Mouse (Mus musculus) embryonic facial prominence, embryonic 11.5 days (tissue): ENCODE results near the gene Sfxn4. TPM values are rescaled to one million over a fixed set of nuclear protein-coding genes. Genes with fewer than 3 reads are reported as not detected.
A peak's percentile ranks its signal among the peaks of the same experiment; 100 is the strongest.

Source experiments
- ATAC-seq: fragments of 200-750 bp; cut with Nextera tagmentation; replicated peaks from 2 replicates; pipeline ENCODE4 v1.8.0; 2017; ENCODE audit warnings: low read depth; ENCODE audit not compliant: insufficient number of reproducible peaks, low FRiP score, low TSS enrichment
- DNase-seq: peaks from one replicate; pipeline ENCODE4 v3.0.0-alpha.2; 2015; ENCODE audit warnings: low spot score
- H3K27ac ChIP-seq: fragments of 300-500 bp; sonication (generic); replicated peaks from 2 replicates; pipeline ENCODE4 v1.5.1; 2014; ENCODE audit warnings: mild to moderate bottlenecking, low read depth, low read length, control low read depth
- H3K27me3 ChIP-seq: fragments of 300-500 bp; sonication (generic); 2 replicates; pipeline ENCODE4 v1.6.1; 2014; ENCODE audit warnings: mild to moderate bottlenecking, low read length, moderate library complexity, mixed read lengths; ENCODE audit not compliant: control insufficient read depth, insufficient read depth
- H3K36me3 ChIP-seq: fragments of 300-500 bp; sonication (generic); replicated peaks from 2 replicates; pipeline ENCODE4 v1.6.1; 2014; ENCODE audit warnings: low read depth, mild to moderate bottlenecking, low read length, moderate library complexity, mixed read lengths; ENCODE audit not compliant: control insufficient read depth, insufficient read depth
- H3K4me1 ChIP-seq: fragments of 300-500 bp; sonication (generic); 2 replicates; pipeline ENCODE4 v1.6.1; 2014; ENCODE audit warnings: low read length, mixed read lengths; ENCODE audit not compliant: control insufficient read depth, insufficient read depth
- H3K4me2 ChIP-seq: fragments of 300-500 bp; sonication (generic); 2 replicates; pipeline ENCODE4 v1.6.1; 2014; ENCODE audit warnings: low read depth, mild to moderate bottlenecking, control low read depth, low read length, moderate library complexity
- H3K4me3 ChIP-seq: fragments of 300-500 bp; sonication (generic); 2 replicates; pipeline ENCODE4 v1.5.1; 2014; ENCODE audit warnings: low read depth, low read length, control low read depth
- H3K9ac ChIP-seq: fragments of 300-500 bp; sonication (generic); replicated peaks from 2 replicates; pipeline ENCODE4 v1.6.1; 2014; ENCODE audit warnings: mild to moderate bottlenecking, control low read depth, low read length
- H3K9me3 ChIP-seq: fragments of 300-500 bp; sonication (generic); replicated peaks from 2 replicates; pipeline ENCODE4 v1.6.1; 2016; ENCODE audit warnings: mild to moderate bottlenecking, low read length, inconsistent platforms, mixed read lengths; ENCODE audit not compliant: control insufficient read depth
- WGBS: fragments of 180-500 bp; shearing (Covaris S2); extraction: QIAGEN DNeasy Blood & Tissue Kit; methylation state at CpG from one replicate; pipeline ENCODE4 v1.1.7; 2014; 5-methylcytosine and 5-hydroxymethylcytosine counted together
- polyA plus RNA-seq: library from polyadenylated mRNA; unstranded; fragments of >200 nt; fragmentation: Nextera tagmentation; extraction: Ambion mirVana; gene quantifications from 2 replicates; pipeline ENCODE4 v1.2.1, GENCODE M21; 2014

Sfxn4 gene
- 14.0 and 15.1 TPM in 2 replicates for polyA plus RNA-seq

GRCm38 (mm10) chr19:60860868-60861700, at the start of gene Sfxn4:
TSS of gene Sfxn4 (minus strand) at chr19:60861479.
- 4% methylated on average over 30 of the region's 30 CpGs for WGBS
- Histone ChIP-seq H3K36me3 (no peaks in the 10 kb centered on the region), H3K4me1 (no peaks in the 10 kb centered on the region), H3K27me3 (no peaks in the 10 kb centered on the region), H3K27ac (no peak within 1 kb of the TSS), H3K4me3 (peak within 1 kb of the TSS; percentile 56), H3K4me2 (peak within 1 kb of the TSS; percentile 68), H3K9ac (peak within 1 kb of the TSS; percentile 69), H3K9me3 (no peaks in the 10 kb centered on the region)
- peak; percentile 95 for DNase-seq
- ATAC-seq = peak; percentile 98

- Histone ChIP-seq H3K9me3 (no peaks in the 10 kb centered on the region), H3K4me3 (no peak overlapping the region), H3K27ac (no peak overlapping the region), H3K4me2 (no peak overlapping the region), H3K27me3 (no peaks in the 10 kb centered on the region), H3K36me3 (no peaks in the 10 kb centered on the region), H3K9ac (no peak overlapping the region), H3K4me1 (no peaks in the 10 kb centered on the region)
- ATAC-seq = no peak
- DNase-seq = no peak
Observed at GRCm38 (mm10) chr19:60910304-60910703, 49.0 kb upstream of the Sfxn4 start.

GRCm38 (mm10) chr19:60905477-60905876, 44.2 kb upstream of the Sfxn4 start:
- Histone ChIP-seq H3K4me3 (no peak overlapping the region), H3K9ac (no peak overlapping the region), H3K27ac (no peak overlapping the region), H3K4me2 (no peak overlapping the region), H3K36me3 (no peaks in the 10 kb centered on the region), H3K27me3 (no peaks in the 10 kb centered on the region), H3K9me3 (no peaks in the 10 kb centered on the region), H3K4me1 (no peaks in the 10 kb centered on the region)
- no peak for ATAC-seq
- WGBS = 88% methylated on average over 5 of the region's 5 CpGs
- no peak for DNase-seq

GRCm38 (mm10) chr19:60903971-60904370, 42.7 kb upstream of the Sfxn4 start:
- ATAC-seq = no peak
- no peak overlapping the region for H3K9ac ChIP-seq
- no peak overlapping the region for H3K27ac ChIP-seq
- WGBS = 84% methylated on average over 1 of the region's 1 CpGs
- no peak overlapping the region for H3K4me2 ChIP-seq
- no peaks in the 10 kb centered on the region for H3K27me3 ChIP-seq
- H3K4me1 ChIP-seq = no peaks in the 10 kb centered on the region
- no peak for DNase-seq
- H3K9me3 ChIP-seq = no peaks in the 10 kb centered on the region
- no peak overlapping the region for H3K4me3 ChIP-seq
- no peaks in the 10 kb centered on the region for H3K36me3 ChIP-seq

- Histone ChIP-seq H3K27me3 (no peaks in the 10 kb centered on the region), H3K36me3 (no peaks in the 10 kb centered on the region), H3K4me2 (no peak overlapping the region), H3K9me3 (no peaks in the 10 kb centered on the region), H3K4me3 (no peak overlapping the region), H3K4me1 (no peaks in the 10 kb centered on the region), H3K27ac (no peak overlapping the region), H3K9ac (no peak overlapping the region)
- DNase-seq (peak; percentile 23), ATAC-seq (no peak)
- 64% methylated on average over 1 of the region's 1 CpGs for WGBS
Observed at GRCm38 (mm10) chr19:60903139-60903538, 41.9 kb upstream of the Sfxn4 start.

- H3K4me3 ChIP-seq = no peak overlapping the region
- H3K27me3 ChIP-seq = no peaks in the 10 kb centered on the region
- no peak overlapping the region for H3K9ac ChIP-seq
- no peaks in the 10 kb centered on the region for H3K9me3 ChIP-seq
- H3K27ac ChIP-seq = no peak overlapping the region
- H3K4me2 ChIP-seq = no peak overlapping the region
- WGBS = 29% methylated on average over 3 of the region's 3 CpGs
- H3K36me3 ChIP-seq = no peaks in the 10 kb centered on the region
- ATAC-seq (no peak), DNase-seq (no peak)
- no peaks in the 10 kb centered on the region for H3K4me1 ChIP-seq
Observed at GRCm38 (mm10) chr19:60895251-60895880, 34.1 kb upstream of the Sfxn4 start.

GRCm38 (mm10) chr19:60891934-60892547, 30.8 kb upstream of the Sfxn4 start:
- ATAC-seq = no peak
- H3K9me3 ChIP-seq = no peaks in the 10 kb centered on the region
- WGBS = 41% methylated on average over 1 of the region's 1 CpGs
- H3K9ac ChIP-seq = no peak overlapping the region
- no peak overlapping the region for H3K4me2 ChIP-seq
- no peaks in the 10 kb centered on the region for H3K36me3 ChIP-seq
- H3K27ac ChIP-seq = no peak overlapping the region
- no peaks in the 10 kb centered on the region for H3K4me1 ChIP-seq
- H3K27me3 ChIP-seq = no peaks in the 10 kb centered on the region
- no peak overlapping the region for H3K4me3 ChIP-seq
- DNase-seq = peak; percentile 74

- H3K27ac ChIP-seq = no peak overlapping the region
Observed at GRCm38 (mm10) chr19:60891123-60891470, 29.8 kb upstream of the Sfxn4 start.

More at GRCm38 (mm10) chr19:60891123-60891470, 29.8 kb upstream of the Sfxn4 start:
- no peak for DNase-seq
- H3K27me3 ChIP-seq = no peaks in the 10 kb centered on the region
- H3K4me1 ChIP-seq = no peaks in the 10 kb centered on the region
- WGBS = 11% methylated on average over 4 of the region's 5 CpGs
- H3K9me3 ChIP-seq = no peaks in the 10 kb centered on the region
- H3K9ac ChIP-seq = 0 out of 2 replicates have a peak overlapping the region, but pooled peaks have one; percentile 28
- H3K36me3 ChIP-seq = no peaks in the 10 kb centered on the region
- peak overlapping the region; percentile 66 for H3K4me3 ChIP-seq
- peak overlapping the region; percentile 39 for H3K4me2 ChIP-seq
- ATAC-seq = no peak
